Mouse (Mus musculus) heart, embryonic 14.5 days (tissue): ENCODE data around the gene Csnk2b. TPM values are rescaled to one million over a fixed set of nuclear protein-coding genes. Genes with fewer than 3 reads are reported as not detected.

ENCODE experiments used
- ATAC-seq: fragments of 200-750 bp; cut with Nextera tagmentation; 2 replicates; pipeline ENCODE4 v1.8.0; 2017; ENCODE audit warnings: low read depth, moderate TSS enrichment; ENCODE audit not compliant: insufficient number of reproducible peaks, insufficient read depth, low FRiP score
- H3K27ac ChIP-seq, 2 experiments: fragments of 200-500 bp in 1 of 2; fragments of 300-500 bp in 1 of 2; sonication (generic) in 1 of 2; replicated peaks in 1 of 2; 2 replicates each; pipeline ENCODE4 v1.5.1; 2012 to 2014; ENCODE audit warnings: low read depth in 2 of 2, low read length in 2 of 2, control low read depth in 1 of 2, mild to moderate bottlenecking in 1 of 2, mixed read lengths in 1 of 2; ENCODE audit not compliant: control insufficient read depth in 1 of 2, insufficient read depth in 1 of 2
- H3K27me3 ChIP-seq: fragments of 300-500 bp; sonication (generic); 2 replicates; pipeline ENCODE4 v1.6.1; 2014; ENCODE audit warnings: mild to moderate bottlenecking, low read length, control low read depth; ENCODE audit not compliant: control insufficient read depth, insufficient read depth
- H3K36me3 ChIP-seq: fragments of 300-500 bp; sonication (generic); 2 replicates; pipeline ENCODE4 v1.6.1; 2014; ENCODE audit warnings: mild to moderate bottlenecking, control low read depth, low read length, mixed read lengths; ENCODE audit not compliant: control insufficient read depth, insufficient read depth
- H3K4me1 ChIP-seq, 2 experiments: fragments of 200-500 bp in 1 of 2; fragments of 300-500 bp in 1 of 2; sonication (generic) in 1 of 2; 2 replicates each; pipeline ENCODE4 v1.6.1; 2012 to 2014; ENCODE audit warnings: low read length in 2 of 2, control low read depth in 1 of 2, mixed read lengths in 1 of 2; ENCODE audit not compliant: control insufficient read depth in 2 of 2, insufficient read depth in 2 of 2
- H3K4me2 ChIP-seq: fragments of 300-500 bp; sonication (generic); 2 replicates; pipeline ENCODE4 v1.6.1; 2014; ENCODE audit warnings: mild to moderate bottlenecking, low read length
- H3K4me3 ChIP-seq, 2 experiments: fragments of 200-500 bp in 1 of 2; fragments of 300-500 bp in 1 of 2; sonication (generic) in 1 of 2; 2 replicates each; pipeline ENCODE4 v1.5.1; 2012 to 2014; ENCODE audit warnings: low read length in 2 of 2, mild to moderate bottlenecking in 2 of 2, control low read depth in 1 of 2, low read depth in 1 of 2, moderate library complexity in 1 of 2; ENCODE audit not compliant: control insufficient read depth in 1 of 2, insufficient read depth in 1 of 2
- H3K9ac ChIP-seq: fragments of 300-500 bp; sonication (generic); 2 replicates; pipeline ENCODE4 v1.6.1; 2014; ENCODE audit warnings: mild to moderate bottlenecking, low read length
- H3K9me3 ChIP-seq: fragments of 300-500 bp; sonication (generic); 2 replicates; pipeline ENCODE4 v1.6.1; 2016; ENCODE audit warnings: low read length, control low read depth; ENCODE audit not compliant: control insufficient read depth
- WGBS: fragments of 180-500 bp; shearing (Covaris S2); extraction: QIAGEN DNeasy Blood & Tissue Kit; methylation state at CpG from one replicate; pipeline ENCODE4 v1.1.7; 2014; 5-methylcytosine and 5-hydroxymethylcytosine counted together
- polyA plus RNA-seq: library from polyadenylated mRNA; unstranded; fragments of >200 nt; fragmentation: Nextera tagmentation; extraction: Ambion mirVana; gene quantifications from 2 replicates; pipeline ENCODE4 v1.2.1, GENCODE M21; 2014

The Csnk2b gene
- polyA plus RNA-seq, 1 experiment from 2014 or later, result 234 TPM

DNA sequence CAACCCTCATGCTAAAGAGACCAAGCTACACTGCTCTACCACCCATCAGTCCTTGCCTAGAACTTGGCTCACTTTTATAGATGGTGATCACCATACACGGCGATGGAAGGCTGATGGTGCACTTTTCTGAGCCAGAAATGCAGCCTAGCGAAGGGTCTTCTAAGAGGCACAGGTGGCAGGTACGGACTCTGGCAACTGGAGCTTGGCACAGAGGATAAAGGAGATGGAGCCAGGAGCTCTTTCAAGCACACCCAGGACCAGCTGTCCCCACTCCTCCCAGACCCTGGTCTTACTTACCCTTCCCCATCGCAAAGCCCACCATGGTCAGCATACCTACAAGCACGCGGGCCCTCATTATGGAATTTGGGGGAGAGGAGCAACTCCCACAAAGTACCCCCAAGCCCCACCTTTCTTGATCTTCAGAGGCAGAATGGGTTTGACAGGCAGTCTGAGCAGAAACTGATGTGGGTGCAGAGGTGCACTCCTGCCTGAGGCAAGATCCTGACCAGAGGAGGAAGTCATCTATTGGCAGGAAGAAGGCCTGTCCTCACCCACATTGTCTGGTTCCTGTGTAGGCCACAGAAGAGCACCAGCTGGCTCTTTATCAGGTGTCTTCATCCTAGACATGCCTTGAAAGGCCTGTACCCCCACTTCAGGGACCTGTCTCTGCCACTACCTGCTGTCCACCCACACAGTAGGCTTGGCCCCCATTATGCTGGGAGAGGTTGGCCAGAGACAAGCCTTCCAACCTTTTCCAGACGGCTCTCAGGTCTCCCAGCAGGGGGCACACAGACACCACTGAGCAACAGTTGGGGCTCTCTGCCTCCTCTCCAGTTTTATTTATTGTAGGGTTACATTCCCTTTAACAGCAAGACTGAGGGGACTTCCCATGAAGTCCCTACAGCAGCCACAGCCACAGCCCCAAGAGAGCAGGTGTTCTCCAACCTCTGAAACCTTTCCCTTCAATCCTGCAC lies 6.5 kb downstream of the Csnk2b start, which contains the start of gene Ly6g5b:
Gene Ly6g5b, minus strand, starts transcription at position 383 of the 974 bp plus-strand sequence.
- Histone ChIP-seq H3K27me3 (no peaks in the 10 kb centered on the region), H3K27ac (no peak within 1 kb of the TSS), H3K4me3 (no peak within 1 kb of the TSS), H3K9ac (no peak within 1 kb of the TSS), H3K9me3 (no peaks in the 10 kb centered on the region), H3K4me1 (peaks cover 2 to 7% of the 10 kb centered on the region in 2 experiments; a peak in 2 of 4 replicates), H3K36me3 (peaks cover 60% of the 10 kb centered on the region), H3K4me2 (no peak within 1 kb of the TSS)
- whole genome bisulfite sequencing, result 80% methylated on average over 8 of the region's 8 CpGs
- no peak for ATAC-seq

DNA sequence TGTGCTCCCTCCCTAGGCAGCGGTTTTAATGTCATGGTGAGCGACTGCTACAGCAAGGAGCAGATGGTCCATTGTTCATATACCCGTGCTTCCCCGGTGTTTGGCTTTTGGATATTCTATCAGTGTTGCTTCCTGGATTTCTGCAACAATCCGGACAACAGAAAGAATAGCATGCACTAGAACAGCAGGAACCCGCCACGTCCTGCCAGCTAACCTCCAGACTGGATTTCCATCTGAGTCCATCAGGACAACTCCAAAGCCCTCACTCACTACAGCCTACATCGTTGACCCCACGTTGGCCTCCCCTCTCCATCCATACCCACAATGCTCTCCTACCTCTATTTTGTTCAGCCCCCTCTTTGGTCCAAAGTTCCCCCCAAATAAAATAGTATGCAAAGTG lies 10.1 kb downstream of the Csnk2b start:
- Histone ChIP-seq H3K27ac (peak overlapping the region; percentile 61 to 65; a peak in 2 of 4 replicates), H3K36me3 (peaks cover 30% of the 10 kb centered on the region), H3K4me1 (no peaks in the 10 kb centered on the region), H3K4me2 (peak overlapping the region; percentile 31; the same call in 1 of the 2 replicates), H3K4me3 (no peak overlapping the region), H3K9me3 (no peaks in the 10 kb centered on the region), H3K9ac (0 out of 2 replicates have a peak overlapping the region, but pooled peaks have one; percentile 41), H3K27me3 (no peaks in the 10 kb centered on the region)
- no peak for ATAC-seq
- WGBS, result 59% methylated on average over 9 of the region's 9 CpGs

- Histone ChIP-seq H3K4me3 (no peak within 1 kb of the TSS), H3K36me3 (peaks cover 16% of the 10 kb centered on the region), H3K27me3 (no peaks in the 10 kb centered on the region), H3K4me2 (no peak within 1 kb of the TSS), H3K27ac (no peak within 1 kb of the TSS), H3K9ac (no peak within 1 kb of the TSS), H3K4me1 (peaks cover 5% of the 10 kb centered on the region in 2 experiments; a peak in 3 of 4 replicates), H3K9me3 (no peaks in the 10 kb centered on the region)
- ATAC-seq, result no peak
- WGBS, result 82% methylated on average over 6 of the region's 6 CpGs
These were observed 13.8 kb downstream of the Csnk2b start, which contains the start of gene Ly6g5c for GRCm38 (mm10) chr17:35108097-35108496. TSS of gene Ly6g5c (plus strand) at chr17:35108279.

GRCm38 (mm10) chr17:35106522-35106921 lies 15.3 kb downstream of the Csnk2b start:
- Histone ChIP-seq H3K4me1 (peaks cover 7 to 12% of the 10 kb centered on the region in 2 experiments; a peak in 3 of 4 replicates), H3K4me2 (no peak overlapping the region), H3K36me3 (peaks cover 31% of the 10 kb centered on the region), H3K9ac (no peak overlapping the region), H3K9me3 (no peaks in the 10 kb centered on the region), H3K27me3 (no peaks in the 10 kb centered on the region), H3K4me3 (no peak overlapping the region), H3K27ac (no peak overlapping the region)
- no peak for ATAC-seq
- WGBS, result 68% methylated on average over 3 of the region's 3 CpGs

DNA sequence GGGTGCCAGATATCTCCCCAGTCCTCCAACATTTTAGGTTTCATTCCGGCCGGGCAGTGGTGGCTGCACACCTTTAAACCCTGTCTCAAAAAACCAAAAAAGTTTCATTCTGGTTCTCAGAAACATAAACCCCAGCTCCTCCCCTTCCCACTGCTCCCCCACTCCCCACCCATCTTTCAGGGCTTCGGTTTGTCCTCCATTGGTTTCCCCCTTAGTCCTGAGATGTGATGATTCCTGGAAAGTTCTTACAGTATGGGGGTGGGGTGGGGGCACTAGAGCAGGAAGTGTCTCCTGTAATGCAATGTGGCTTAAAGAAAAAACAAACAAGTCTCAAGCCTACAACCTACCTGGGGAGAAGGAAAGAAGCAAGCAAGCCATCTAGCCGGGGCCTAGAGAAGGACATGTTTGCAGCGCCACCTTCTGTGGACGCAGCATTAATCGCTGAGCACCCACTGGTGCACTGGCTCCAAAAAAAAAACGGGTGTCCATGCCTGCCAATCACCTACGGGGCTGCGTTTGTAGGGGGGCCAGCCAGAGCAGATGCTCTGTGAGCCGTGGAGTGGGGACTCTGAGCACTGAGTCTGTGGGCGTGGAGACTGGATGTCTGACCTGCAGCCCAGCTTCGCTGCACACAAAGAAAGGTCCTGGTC lies 16.0 kb downstream of the Csnk2b start:
- Histone ChIP-seq H3K4me1 (peaks cover 7 to 12% of the 10 kb centered on the region in 2 experiments; a peak in 3 of 4 replicates), H3K4me3 (no peak overlapping the region), H3K27me3 (no peaks in the 10 kb centered on the region), H3K36me3 (peaks cover 38% of the 10 kb centered on the region), H3K9me3 (no peaks in the 10 kb centered on the region), H3K9ac (0 out of 2 replicates have a peak overlapping the region, but pooled peaks have one; percentile 38), H3K27ac (no peak overlapping the region), H3K4me2 (0 out of 2 replicates have a peak overlapping the region, but pooled peaks have one; percentile 11)
- WGBS, result 27% methylated on average over 13 of the region's 13 CpGs
- ATAC-seq, result no peak

DNA sequence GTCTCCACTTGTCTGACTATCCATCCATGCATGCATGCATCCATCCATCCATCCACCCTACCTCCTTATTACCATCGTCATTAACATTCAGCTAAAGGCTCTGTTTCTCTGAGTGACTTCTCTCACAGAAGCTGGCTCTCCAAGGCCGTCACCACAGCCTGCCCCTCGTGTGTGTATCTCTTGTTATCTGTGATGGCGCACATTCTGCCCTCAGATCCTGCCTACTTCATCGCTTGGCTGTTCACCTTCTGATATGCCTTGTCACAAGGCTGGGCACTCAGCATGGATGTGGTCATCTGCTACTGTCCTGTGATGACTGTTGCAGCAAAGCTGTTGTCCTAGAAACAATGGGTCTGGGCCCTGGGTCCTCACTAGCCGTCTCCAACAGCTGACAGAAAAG lies 17.1 kb downstream of the Csnk2b start:
- Histone ChIP-seq H3K4me2 (no peak overlapping the region), H3K4me1 (peaks cover 7 to 12% of the 10 kb centered on the region in 2 experiments; a peak in 3 of 4 replicates), H3K27me3 (no peaks in the 10 kb centered on the region), H3K4me3 (no peak overlapping the region), H3K36me3 (peaks cover 49% of the 10 kb centered on the region), H3K9ac (no peak overlapping the region), H3K9me3 (no peaks in the 10 kb centered on the region), H3K27ac (no peak overlapping the region)
- ATAC-seq, result no peak
- 58% methylated on average over 6 of the region's 6 CpGs for WGBS

DNA sequence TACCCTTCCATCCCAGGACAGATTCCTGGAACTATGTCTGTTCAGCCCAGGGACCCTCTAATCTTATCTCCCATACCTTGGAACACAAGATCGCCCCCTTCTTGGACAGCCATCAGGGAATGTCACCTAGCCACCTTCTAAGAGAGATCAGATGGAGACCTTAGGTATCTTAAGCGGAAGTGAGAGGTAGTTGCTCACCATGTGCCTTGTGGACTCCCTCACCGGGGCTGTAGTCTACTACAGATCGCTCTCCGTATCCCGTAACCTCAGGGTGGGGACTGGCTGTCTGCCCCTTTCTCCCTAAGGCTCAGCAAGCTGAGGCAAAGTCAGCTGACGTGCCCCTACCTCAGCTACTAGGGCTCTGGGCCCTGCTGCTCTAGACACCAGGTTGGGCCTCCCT lies 17.8 kb downstream of the Csnk2b start:
- Histone ChIP-seq H3K4me1 (peaks cover 7 to 12% of the 10 kb centered on the region in 2 experiments; a peak in 3 of 4 replicates), H3K4me3 (no peak overlapping the region), H3K36me3 (peaks cover 56% of the 10 kb centered on the region), H3K9ac (no peak overlapping the region), H3K27ac (no peak overlapping the region), H3K27me3 (no peaks in the 10 kb centered on the region), H3K4me2 (no peak overlapping the region), H3K9me3 (no peaks in the 10 kb centered on the region)
- 80% methylated on average over 7 of the region's 7 CpGs for WGBS
- ATAC-seq, result no peak
